Mouse (Mus musculus) cerebellum, adult 2 months (tissue): ENCODE measurements at regions not wholly inside any gene's neighbourhood (a gene's known extent, or its start where the extent isn't known, plus 50 kb on each side); places are given as distances from the start of the nearest gene placed in this dataset.

ENCODE experiments used
- DNase-seq, 2 experiments: peaks; one replicate each; pipeline ENCODE4 v3.0.0; 2021
- H3K27ac ChIP-seq: fragments of 200-500 bp; 2 replicates; pipeline ENCODE4 v1.5.1; 2012; ENCODE audit warnings: low read length, control low read depth, inconsistent platforms; ENCODE audit not compliant: insufficient read depth
- H3K27me3 ChIP-seq: fragments of 200-500 bp; 2 replicates; pipeline ENCODE4 v1.6.1; 2012; ENCODE audit warnings: inconsistent platforms, mild to moderate bottlenecking, low read length, moderate library complexity; ENCODE audit not compliant: control insufficient read depth, insufficient read depth
- H3K4me1 ChIP-seq: fragments of 200-500 bp; 2 replicates; pipeline ENCODE4 v1.6.1; 2011; ENCODE audit warnings: low read length; ENCODE audit not compliant: control insufficient read depth, insufficient read depth
- H3K4me3 ChIP-seq: fragments of 200-500 bp; replicated peaks from 2 replicates; pipeline ENCODE3; 2011; ENCODE audit warnings: mild to moderate bottlenecking, low read depth, low read length, control low read depth; ENCODE audit not compliant: insufficient read depth
- CTCF ChIP-seq: fragments of 200-500 bp; IDR thresholded peaks from 2 replicates; pipeline ENCODE4 v1.5.1; 2011; ENCODE audit warnings: low read depth, mild to moderate bottlenecking, control low read depth, low read length, moderate library complexity, borderline replicate concordance; ENCODE audit not compliant: insufficient read depth
- POLR2A ChIP-seq: fragments of 200-500 bp; IDR thresholded peaks from 2 replicates; pipeline ENCODE4 v1.6.1; 2011; ENCODE audit warnings: low read length, control low read depth, borderline replicate concordance; ENCODE audit not compliant: insufficient read depth
- WGBS: fragments of 180-500 bp; shearing (Covaris S2); methylation state at CpG from one replicate; pipeline ENCODE4 v1.1.7; 2018; 5-methylcytosine and 5-hydroxymethylcytosine counted together

DNA sequence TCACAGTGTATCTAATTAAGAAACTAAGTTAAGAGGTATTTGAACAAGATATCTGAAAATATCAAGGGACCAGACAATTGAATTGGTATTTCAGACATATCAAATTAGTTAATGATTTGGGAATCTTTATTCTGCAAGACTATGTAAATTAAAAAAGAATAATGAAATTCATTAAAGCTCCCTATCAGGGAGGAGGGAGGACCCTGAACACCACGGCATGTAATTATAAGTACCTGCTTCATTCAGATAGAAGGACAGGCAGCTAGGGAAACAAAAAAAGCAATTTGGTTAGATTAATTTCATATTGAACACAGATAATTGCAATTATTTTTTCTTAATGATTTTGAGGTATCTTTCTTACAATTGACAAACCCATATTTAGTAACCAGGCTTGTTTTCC is 1090.3 kb downstream of the Pla2g4a start:
- WGBS: 90% methylated on average over 1 of the region's 1 CpGs
- no peak for DNase-seq
- TF ChIP-seq CTCF (no peak), POLR2A (no peak)
- Histone ChIP-seq H3K27ac (no peak overlapping the region), H3K27me3 (no peaks in the 10 kb centered on the region), H3K4me1 (no peaks in the 10 kb centered on the region), H3K4me3 (no peak overlapping the region)

DNA sequence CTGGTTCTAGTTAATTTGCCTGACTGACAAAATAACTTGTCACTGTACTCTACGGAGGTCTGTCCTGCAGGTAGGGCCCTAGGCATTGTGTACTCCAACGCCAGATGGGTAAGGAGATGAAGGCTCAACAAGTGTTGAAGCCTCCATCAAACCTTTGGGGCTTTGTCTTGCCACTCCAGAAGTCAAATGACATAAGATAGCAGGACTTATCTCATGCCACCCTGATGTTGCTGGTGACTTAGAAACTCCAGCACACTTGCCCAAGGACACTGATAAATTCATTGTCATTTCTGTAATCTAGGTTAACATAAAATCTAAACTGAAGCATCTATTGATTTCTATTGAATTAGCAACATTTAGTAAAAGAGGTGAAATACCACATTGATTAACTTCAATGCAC is 1097.5 kb downstream of the Pla2g4a start:
- Histone ChIP-seq H3K27ac (no peak overlapping the region), H3K27me3 (no peaks in the 10 kb centered on the region), H3K4me1 (no peaks in the 10 kb centered on the region), H3K4me3 (no peak overlapping the region)
- 76% methylated on average over 2 of the region's 2 CpGs for WGBS
- DNase-seq: no peak
- TF ChIP-seq CTCF: no peak
- no peak for TF ChIP-seq POLR2A

DNA sequence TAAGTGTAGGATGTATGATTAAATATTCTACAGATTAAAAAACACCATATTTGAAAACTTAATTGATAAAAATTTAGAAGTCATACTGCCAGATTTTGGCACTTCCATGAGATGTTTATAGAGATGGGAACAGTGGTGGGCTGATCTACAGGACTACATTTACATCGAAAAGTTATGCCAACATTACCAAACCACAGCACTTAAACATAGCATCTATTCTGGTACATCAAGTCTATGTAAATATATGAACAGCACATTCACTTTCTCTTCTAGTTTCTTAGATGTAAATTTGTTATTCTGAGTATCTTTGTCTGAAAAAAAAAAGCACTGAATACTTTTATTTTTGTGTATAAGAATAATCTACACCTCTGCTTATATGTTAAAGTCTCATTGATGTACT is 1108.1 kb downstream of the Pla2g4a start:
- Histone ChIP-seq H3K27ac (no peak overlapping the region), H3K4me1 (no peaks in the 10 kb centered on the region), H3K4me3 (no peak overlapping the region), H3K27me3 (no peaks in the 10 kb centered on the region)
- no peak for DNase-seq
- TF ChIP-seq CTCF (no peak), POLR2A (no peak)
- WGBS: 88% methylated on average over 1 of the region's 1 CpGs

DNA sequence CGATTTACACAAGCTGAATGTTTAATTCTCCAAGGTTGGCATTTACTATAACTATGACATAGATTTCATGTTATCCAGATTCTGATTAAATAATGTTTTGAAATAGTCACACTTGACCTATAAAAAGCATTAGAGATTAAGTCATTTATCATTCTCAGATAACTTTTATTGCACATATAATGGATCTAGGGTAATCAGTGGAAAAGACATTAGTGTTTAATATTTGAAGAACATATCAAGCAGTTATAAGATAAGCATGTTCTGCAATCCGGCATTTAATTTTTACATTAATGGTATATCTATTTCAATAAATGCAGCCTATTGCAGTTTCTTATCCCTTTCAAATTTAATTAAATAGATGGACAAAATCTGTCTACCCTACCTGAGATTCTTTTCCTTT is 1114.5 kb downstream of the Pla2g4a start:
- no peak for DNase-seq
- WGBS: 91% methylated on average over 2 of the region's 2 CpGs
- Histone ChIP-seq H3K27me3 (no peaks in the 10 kb centered on the region), H3K4me3 (no peak overlapping the region), H3K4me1 (no peaks in the 10 kb centered on the region), H3K27ac (no peak overlapping the region)
- no peak for TF ChIP-seq CTCF
- no peak for TF ChIP-seq POLR2A

DNA sequence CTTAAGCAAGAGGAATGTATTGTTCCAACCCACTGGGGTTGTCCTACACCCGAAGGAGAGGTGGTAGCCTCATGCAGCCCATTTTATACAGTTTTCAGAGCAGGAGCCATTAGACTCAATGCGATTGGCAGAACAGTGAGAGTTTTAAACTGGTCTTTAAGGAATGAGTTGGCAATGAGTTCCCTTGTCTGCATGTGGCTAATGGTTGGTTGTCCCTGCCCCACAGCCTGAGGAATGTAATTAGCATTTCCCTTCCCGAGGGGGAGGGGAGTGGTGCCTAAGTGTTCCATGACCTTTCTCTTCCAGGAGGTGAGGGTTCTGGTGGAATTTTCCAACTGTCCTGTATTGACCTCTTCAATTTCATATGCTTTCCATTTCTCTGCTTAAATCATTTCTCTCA is 1137.9 kb downstream of the Pla2g4a start:
- Histone ChIP-seq H3K4me1 (no peaks in the 10 kb centered on the region), H3K27me3 (no peaks in the 10 kb centered on the region), H3K27ac (no peak overlapping the region), H3K4me3 (no peak overlapping the region)
- WGBS: 23% methylated on average over 3 of the region's 3 CpGs
- TF ChIP-seq CTCF (no peak), POLR2A (no peak)
- no peak for DNase-seq

DNA sequence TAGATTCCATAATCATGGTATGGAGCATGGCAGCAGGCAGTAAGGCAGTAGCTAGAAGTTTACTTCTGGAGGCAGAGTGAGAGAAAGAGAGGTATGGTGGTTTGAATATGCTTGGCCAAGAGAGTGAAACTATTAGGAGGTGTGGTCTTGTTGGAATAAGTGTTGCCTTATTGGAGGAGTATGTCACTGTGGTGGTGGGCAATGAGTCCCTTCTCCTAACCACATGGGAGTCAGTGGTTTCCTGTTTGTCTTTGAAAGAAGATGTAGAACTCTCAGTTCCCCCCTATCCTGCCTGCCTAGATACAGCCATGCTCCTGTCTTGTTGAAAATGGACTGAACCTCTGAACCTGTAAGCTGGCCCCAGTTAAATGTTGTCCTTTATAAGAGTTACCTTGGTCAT is 1152.4 kb downstream of the Pla2g4a start:
- Histone ChIP-seq H3K27me3 (no peaks in the 10 kb centered on the region), H3K4me3 (no peak overlapping the region), H3K27ac (no peak overlapping the region), H3K4me1 (no peaks in the 10 kb centered on the region)
- TF ChIP-seq CTCF: no peak
- no peak for TF ChIP-seq POLR2A
- no peak for DNase-seq

DNA sequence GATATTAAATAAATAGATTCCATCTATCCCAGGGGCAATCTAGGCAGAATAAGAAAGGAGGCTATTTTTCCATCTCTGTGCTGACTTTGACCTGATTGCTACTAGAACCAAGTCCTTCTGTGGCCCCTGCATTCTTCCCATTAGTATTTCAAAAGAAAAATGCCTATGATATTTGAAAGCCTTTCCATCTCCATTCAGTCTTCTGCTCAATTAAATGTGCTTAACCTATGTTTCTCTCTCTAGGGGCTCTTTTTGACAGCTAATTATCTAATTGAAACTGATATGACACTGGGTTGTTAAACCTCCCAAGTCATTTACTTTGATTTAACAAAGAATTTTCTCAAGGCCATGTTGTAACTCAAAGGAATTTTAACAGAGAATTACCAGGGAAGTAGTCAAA is 1164.0 kb downstream of the Pla2g4a start:
- Histone ChIP-seq H3K27ac (no peak overlapping the region), H3K4me3 (no peak overlapping the region)

DNA sequence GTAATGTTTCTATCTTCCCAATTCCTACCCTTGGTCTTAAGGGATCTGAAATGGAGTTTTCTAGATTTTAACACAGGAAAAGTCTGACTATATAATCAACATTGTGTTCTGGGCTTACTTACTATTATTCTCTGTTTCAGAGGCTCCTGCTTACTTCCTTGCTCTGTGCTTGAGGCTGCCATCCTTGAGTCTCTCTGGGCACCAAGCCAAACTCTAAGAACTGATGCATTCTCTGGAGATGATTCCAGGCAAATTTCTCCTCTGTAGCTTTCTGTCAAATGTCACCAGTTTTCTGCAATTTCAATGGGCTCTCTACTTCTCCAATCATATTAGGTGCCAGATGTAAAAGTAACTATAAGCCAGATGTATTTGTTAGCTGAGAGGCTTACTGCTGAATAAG is 1210.3 kb downstream of the Pla2g4a start:
- H3K27ac ChIP-seq: no peak overlapping the region
- no peaks in the 10 kb centered on the region for H3K27me3 ChIP-seq
- no peaks in the 10 kb centered on the region for H3K4me1 ChIP-seq
- H3K4me3 ChIP-seq: no peak overlapping the region
- TF ChIP-seq POLR2A (no peak), CTCF (no peak)
- peak in 1 of 2 experiments; percentile 8 for DNase-seq

More for the DNA sequence above, 1164.0 kb downstream of the Pla2g4a start:
- H3K4me1 ChIP-seq: no peaks in the 10 kb centered on the region
- H3K27me3 ChIP-seq: no peaks in the 10 kb centered on the region
- TF ChIP-seq CTCF (no peak), POLR2A (no peak)
- no peak for DNase-seq

DNA sequence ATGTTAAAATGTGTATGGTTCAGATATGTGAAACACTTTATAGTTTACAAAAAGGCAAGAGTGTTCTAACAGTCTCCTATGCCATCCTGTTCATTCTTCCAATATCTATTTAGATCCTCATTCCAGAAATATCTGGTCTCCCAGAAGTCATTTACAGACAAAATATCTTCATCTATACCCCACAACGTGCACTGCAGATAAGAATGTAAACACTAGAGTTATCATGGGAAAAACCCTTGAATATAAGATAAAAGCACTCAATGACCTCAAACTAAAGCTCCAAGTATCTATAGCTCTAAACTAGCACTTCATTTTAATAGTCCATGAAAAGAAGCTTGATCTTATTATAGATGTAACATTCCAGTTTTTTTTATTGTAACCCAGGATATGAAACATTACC is 1239.0 kb downstream of the Pla2g4a start:
- WGBS: 57% methylated on average over 1 of the region's 1 CpGs
- TF ChIP-seq POLR2A (no peak), CTCF (no peak)
- no peak for DNase-seq
- Histone ChIP-seq H3K27me3 (no peaks in the 10 kb centered on the region), H3K4me1 (no peaks in the 10 kb centered on the region), H3K4me3 (no peak overlapping the region), H3K27ac (no peak overlapping the region)
